Mouse (Mus musculus) lung, embryonic 15.5 days (tissue): ENCODE results near the gene Obscn. TPM values are rescaled to one million over a fixed set of nuclear protein-coding genes. Genes with fewer than 3 reads are reported as not detected.

Source experiments
- ATAC-seq: fragments of 200-750 bp; cut with Nextera tagmentation; 2 replicates; pipeline ENCODE4 v1.8.0; 2017; ENCODE audit warnings: moderate number of reproducible peaks, borderline replicate concordance; ENCODE audit not compliant: low FRiP score, low TSS enrichment; ENCODE audit errors: extremely low read depth
- H3K27ac ChIP-seq: fragments of 300-500 bp; sonication (generic); 2 replicates; pipeline ENCODE4 v1.5.1; 2015; ENCODE audit warnings: moderate library complexity, mild to moderate bottlenecking, inconsistent platforms
- H3K27me3 ChIP-seq: fragments of 300-500 bp; sonication (generic); 2 replicates; pipeline ENCODE4 v1.6.1; 2015; ENCODE audit warnings: inconsistent platforms
- H3K36me3 ChIP-seq: fragments of 300-500 bp; sonication (generic); 2 replicates; pipeline ENCODE4 v1.6.1; 2015; ENCODE audit warnings: inconsistent platforms
- H3K4me1 ChIP-seq: fragments of 300-500 bp; sonication (generic); 2 replicates; pipeline ENCODE4 v1.6.1; 2015; ENCODE audit warnings: inconsistent platforms
- H3K4me2 ChIP-seq: fragments of 300-500 bp; sonication (generic); 2 replicates; pipeline ENCODE4 v1.6.1; 2015; ENCODE audit warnings: inconsistent platforms, mild to moderate bottlenecking, moderate library complexity
- H3K4me3 ChIP-seq: fragments of 300-500 bp; sonication (generic); 2 replicates; pipeline ENCODE4 v1.5.1; 2015; ENCODE audit warnings: mild to moderate bottlenecking, inconsistent platforms
- H3K9ac ChIP-seq: fragments of 300-500 bp; sonication (generic); 2 replicates; pipeline ENCODE4 v1.6.1; 2015; ENCODE audit warnings: inconsistent platforms
- H3K9me3 ChIP-seq: fragments of 300-500 bp; sonication (generic); 2 replicates; pipeline ENCODE4 v1.6.1; 2016; ENCODE audit warnings: inconsistent platforms
- WGBS: fragments of 180-500 bp; shearing (Covaris S2); methylation state at CpG from one replicate; pipeline ENCODE4 v1.1.7; 2015; 5-methylcytosine and 5-hydroxymethylcytosine counted together
- polyA plus RNA-seq: library from polyadenylated mRNA; unstranded; fragments of >200 nt; fragmentation: Nextera tagmentation; extraction: Ambion mirVana; gene quantifications from 2 replicates; pipeline ENCODE4 v1.2.1, GENCODE M21; 2015

Obscn gene
- polyA plus RNA-seq, 1 experiment from 2014 or later: 3.0 TPM

DNA sequence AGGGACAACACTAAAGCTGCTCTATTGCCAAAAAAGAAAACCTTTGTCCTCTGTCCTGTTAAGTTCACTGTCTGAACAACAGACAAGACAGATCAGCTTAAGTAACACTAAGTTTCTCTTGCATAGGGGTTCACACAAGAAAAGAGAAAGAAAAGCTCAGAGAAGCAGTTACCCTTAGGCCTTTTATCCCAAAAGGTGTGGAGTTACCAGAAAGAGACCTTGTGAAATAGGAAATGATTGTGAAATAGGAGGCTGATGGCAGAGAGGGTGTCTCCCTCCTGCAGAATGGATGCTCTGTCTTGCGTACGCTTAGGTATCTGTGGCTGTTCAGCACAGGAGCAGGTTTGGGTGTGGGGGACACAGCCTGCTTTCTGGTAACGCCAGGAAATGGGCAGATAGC is 157.0 kb downstream of the Obscn start:
- no peaks in the 10 kb centered on the region for H3K9me3 ChIP-seq
- H3K4me2 ChIP-seq: peak overlapping the region; percentile 92
- WGBS: 76% methylated on average over 3 of the region's 3 CpGs
- no peaks in the 10 kb centered on the region for H3K27me3 ChIP-seq
- peak overlapping the region; percentile 96 for H3K4me3 ChIP-seq
- H3K9ac ChIP-seq: peak overlapping the region; percentile 93
- H3K27ac ChIP-seq: no peak overlapping the region
- H3K4me1 ChIP-seq: peaks cover 34% of the 10 kb centered on the region
- no peak for ATAC-seq
- H3K36me3 ChIP-seq: peaks cover 19% of the 10 kb centered on the region

DNA sequence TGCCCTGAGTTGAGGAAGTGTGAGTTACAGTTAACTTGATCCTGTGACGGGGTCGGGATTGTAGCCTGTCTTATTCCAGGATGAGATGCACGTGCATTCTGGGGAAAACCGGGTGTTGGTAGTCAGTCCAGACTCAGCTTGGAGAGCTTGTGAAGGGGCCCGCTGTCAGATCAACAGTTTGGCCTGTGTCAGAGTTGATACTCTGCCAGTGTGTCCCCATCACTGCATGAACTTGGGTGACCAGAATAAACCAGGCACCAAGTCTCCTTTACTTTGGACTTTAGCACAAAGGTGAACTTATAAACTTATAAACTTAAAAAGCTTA is 157.5 kb downstream of the Obscn start:
- Histone ChIP-seq H3K9me3 (no peaks in the 10 kb centered on the region), H3K9ac (peak overlapping the region; percentile 93), H3K27me3 (no peaks in the 10 kb centered on the region), H3K27ac (no peak overlapping the region; the same call in 1 of the 2 replicates), H3K4me2 (peak overlapping the region; percentile 92), H3K4me1 (peaks cover 34% of the 10 kb centered on the region), H3K36me3 (peaks cover 14% of the 10 kb centered on the region; the same call in 1 of the 2 replicates), H3K4me3 (peak overlapping the region; percentile 96)
- 2% methylated on average over 5 of the region's 5 CpGs for WGBS
- ATAC-seq: no peak

DNA sequence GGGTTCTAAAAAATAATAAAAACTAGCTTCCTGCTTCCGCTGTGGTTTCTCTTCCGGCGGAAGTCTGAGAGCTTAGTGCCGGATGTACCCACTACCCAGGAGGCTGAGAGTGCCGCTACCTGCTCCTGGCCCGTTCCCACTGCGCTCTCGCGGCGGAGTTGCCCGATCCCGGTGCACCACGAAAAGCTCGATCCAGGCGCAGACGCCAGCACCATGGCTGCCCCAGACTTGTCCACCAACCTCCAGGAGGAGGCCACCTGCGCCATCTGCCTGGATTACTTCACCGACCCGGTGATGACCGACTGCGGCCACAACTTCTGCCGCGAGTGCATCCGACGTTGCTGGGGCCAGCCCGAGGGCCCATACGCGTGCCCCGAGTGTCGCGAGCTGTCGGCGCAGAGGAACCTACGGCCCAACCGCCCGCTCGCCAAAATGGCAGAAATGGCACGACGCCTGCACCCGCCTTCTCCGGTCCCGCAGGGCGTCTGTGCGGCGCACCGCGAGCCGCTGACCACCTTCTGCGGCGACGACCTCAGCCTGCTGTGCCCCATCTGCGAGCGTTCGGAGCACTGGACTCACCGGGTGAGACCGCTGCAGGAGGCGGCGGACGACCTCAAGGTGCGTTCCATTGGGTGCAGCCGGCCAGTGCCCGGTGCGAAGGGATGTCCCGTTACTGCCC is 158.0 kb downstream of the Obscn start, which contains the start of gene Trim11:
Gene Trim11 (plus strand): TSS at position 67 of the 679 bp plus-strand sequence.
- ATAC-seq: peak; percentile 72; the same call in 1 of the 2 replicates
- peak within 1 kb of the TSS; percentile 96 for H3K4me3 ChIP-seq
- no peaks in the 10 kb centered on the region for H3K9me3 ChIP-seq
- peak within 1 kb of the TSS; percentile 93 for H3K9ac ChIP-seq
- H3K4me2 ChIP-seq: peak within 1 kb of the TSS; percentile 92
- WGBS: under 1% methylated on average over 64 of the region's 64 CpGs
- peaks cover 34% of the 10 kb centered on the region for H3K4me1 ChIP-seq
- H3K27me3 ChIP-seq: no peaks in the 10 kb centered on the region
- peaks cover 12% of the 10 kb centered on the region; the same call in 1 of the 2 replicates for H3K36me3 ChIP-seq
- H3K27ac ChIP-seq: peak within 1 kb of the TSS; percentile 52

DNA sequence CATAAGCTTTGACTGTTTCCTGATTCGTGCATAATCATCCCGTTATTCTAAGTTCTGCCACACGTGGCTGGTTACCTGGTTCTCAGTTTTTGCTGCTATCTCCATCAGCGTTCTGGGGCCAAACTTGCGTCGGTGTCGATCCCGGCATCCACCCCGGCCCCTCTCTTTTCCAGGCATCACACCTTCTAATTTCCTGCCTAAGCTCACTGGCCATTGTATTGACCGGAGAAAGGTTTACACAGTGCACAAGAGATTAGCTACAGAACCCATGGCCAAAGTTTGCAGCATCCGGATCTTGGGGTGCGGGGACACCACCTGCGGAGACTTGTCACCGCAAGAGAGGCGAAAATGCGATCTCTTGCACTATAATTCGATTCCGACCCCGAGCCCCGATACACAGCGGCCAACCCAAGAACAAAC is 158.6 kb downstream of the Obscn start:
- Histone ChIP-seq H3K9ac (peak overlapping the region; percentile 93), H3K36me3 (peaks cover 7% of the 10 kb centered on the region; the same call in 1 of the 2 replicates), H3K4me3 (peak overlapping the region; percentile 96), H3K27ac (peak overlapping the region; percentile 52), H3K27me3 (no peaks in the 10 kb centered on the region), H3K4me1 (peaks cover 34% of the 10 kb centered on the region), H3K9me3 (no peaks in the 10 kb centered on the region), H3K4me2 (peak overlapping the region; percentile 92)
- WGBS: under 1% methylated on average over 21 of the region's 21 CpGs
- no peak for ATAC-seq

DNA sequence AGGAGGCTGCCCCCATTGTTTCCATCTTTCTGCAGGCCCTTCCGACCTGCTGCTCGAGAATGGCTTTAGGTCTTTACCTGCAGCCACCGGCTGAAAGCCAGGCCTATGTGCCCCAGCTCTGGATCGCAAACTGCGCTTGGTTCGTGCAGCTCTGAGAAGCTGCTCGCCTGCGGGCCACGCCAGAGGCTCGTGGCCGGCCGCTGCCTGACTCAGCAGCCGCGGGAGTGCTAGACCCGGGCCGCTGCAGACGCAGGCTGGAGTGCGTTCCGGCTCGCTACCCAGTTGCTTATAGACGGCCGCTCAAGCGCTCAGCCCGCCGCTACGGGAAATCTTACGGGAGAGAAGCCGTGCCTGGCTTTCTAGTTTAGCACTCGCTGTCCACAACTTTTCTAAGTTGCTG is 159.1 kb downstream of the Obscn start:
- Histone ChIP-seq H3K9ac (peak overlapping the region; percentile 93), H3K4me1 (peaks cover 34% of the 10 kb centered on the region), H3K9me3 (no peaks in the 10 kb centered on the region), H3K27ac (peak overlapping the region; percentile 52), H3K27me3 (no peaks in the 10 kb centered on the region), H3K4me2 (peak overlapping the region; percentile 92), H3K36me3 (peaks cover 2% of the 10 kb centered on the region; the same call in 1 of the 2 replicates), H3K4me3 (peak overlapping the region; percentile 96)
- no peak for ATAC-seq
- WGBS: under 1% methylated on average over 29 of the region's 29 CpGs

DNA sequence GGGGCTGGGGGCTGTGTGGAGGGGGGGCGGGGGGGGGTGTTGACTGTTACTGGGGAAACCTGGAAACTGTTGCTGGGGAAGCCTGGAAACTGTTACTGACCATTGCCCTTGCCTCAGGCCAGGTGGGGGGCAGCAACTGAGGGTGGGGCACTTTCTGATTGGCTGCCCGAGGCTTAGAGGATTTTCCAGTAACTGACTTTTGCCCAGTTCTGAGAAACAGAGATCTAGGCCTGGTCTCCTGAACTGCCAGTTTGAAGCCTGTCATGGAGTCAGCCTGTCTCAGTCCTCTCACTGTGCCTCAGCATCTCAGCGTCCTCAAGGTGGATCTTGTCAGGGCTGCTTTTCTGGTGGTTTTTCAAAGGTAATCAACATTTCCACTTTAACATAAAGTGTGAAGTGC is 161.8 kb downstream of the Obscn start:
- H3K27ac ChIP-seq: no peak overlapping the region
- H3K4me1 ChIP-seq: peaks cover 26% of the 10 kb centered on the region
- no peak overlapping the region for H3K4me3 ChIP-seq
- H3K27me3 ChIP-seq: no peaks in the 10 kb centered on the region
- no peak for ATAC-seq
- H3K9ac ChIP-seq: no peak overlapping the region
- H3K9me3 ChIP-seq: no peaks in the 10 kb centered on the region
- WGBS: 87% methylated on average over 3 of the region's 3 CpGs
- no peaks in the 10 kb centered on the region; the same call in 1 of the 2 replicates for H3K36me3 ChIP-seq
- H3K4me2 ChIP-seq: no peak overlapping the region

GRCm38 (mm10) chr11:58971796-58972195 is 164.4 kb downstream of the Obscn start:
- H3K27me3 ChIP-seq: no peaks in the 10 kb centered on the region
- H3K4me3 ChIP-seq: no peak overlapping the region
- H3K36me3 ChIP-seq: no peaks in the 10 kb centered on the region; the same call in 1 of the 2 replicates
- ATAC-seq: no peak
- 98% methylated on average over 3 of the region's 3 CpGs for WGBS
- no peak overlapping the region for H3K27ac ChIP-seq
- peaks cover 20% of the 10 kb centered on the region for H3K4me1 ChIP-seq
- no peaks in the 10 kb centered on the region for H3K9me3 ChIP-seq
- no peak overlapping the region for H3K9ac ChIP-seq
- H3K4me2 ChIP-seq: no peak overlapping the region

GRCm38 (mm10) chr11:58970831-58971530 is 165.2 kb downstream of the Obscn start:
- H3K4me3 ChIP-seq: no peak overlapping the region
- no peaks in the 10 kb centered on the region for H3K27me3 ChIP-seq
- H3K4me2 ChIP-seq: no peak overlapping the region
- WGBS: 83% methylated on average over 21 of the region's 21 CpGs
- no peak overlapping the region for H3K27ac ChIP-seq
- H3K36me3 ChIP-seq: no peaks in the 10 kb centered on the region; the same call in 1 of the 2 replicates
- H3K9me3 ChIP-seq: no peaks in the 10 kb centered on the region
- no peak overlapping the region for H3K9ac ChIP-seq
- peaks cover 18% of the 10 kb centered on the region for H3K4me1 ChIP-seq
- ATAC-seq: no peak; the same call in 1 of the 2 replicates

GRCm38 (mm10) chr11:58969659-58970058 is 166.5 kb downstream of the Obscn start:
- H3K27ac ChIP-seq: peak overlapping the region; percentile 53
- H3K4me1 ChIP-seq: peaks cover 16% of the 10 kb centered on the region
- no peaks in the 10 kb centered on the region; the same call in 1 of the 2 replicates for H3K36me3 ChIP-seq
- H3K4me3 ChIP-seq: no peak overlapping the region
- no peak overlapping the region for H3K4me2 ChIP-seq
- no peak overlapping the region for H3K9ac ChIP-seq
- H3K9me3 ChIP-seq: no peaks in the 10 kb centered on the region
- peak; percentile 20; the same call in 1 of the 2 replicates for ATAC-seq
- H3K27me3 ChIP-seq: no peaks in the 10 kb centered on the region
- 53% methylated on average over 6 of the region's 6 CpGs for WGBS

DNA sequence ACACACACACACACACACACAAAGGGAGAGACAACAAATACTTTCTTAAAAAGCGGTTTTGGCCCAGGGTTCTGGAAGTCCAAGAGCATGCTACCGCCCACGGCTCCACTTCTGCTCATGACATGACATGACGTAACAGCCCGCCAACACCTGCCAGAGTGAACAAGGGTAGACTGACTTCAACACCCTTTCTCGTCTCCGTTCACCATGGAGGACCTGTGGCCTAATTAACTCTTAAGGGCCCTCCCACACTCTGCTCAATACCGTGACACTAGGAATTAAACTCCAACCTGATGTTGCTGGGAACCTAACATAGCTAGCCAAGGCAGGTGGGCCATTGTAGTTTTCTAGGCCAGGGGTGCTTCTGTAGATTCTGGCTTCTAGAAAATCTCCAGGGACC is 167.2 kb downstream of the Obscn start:
- Histone ChIP-seq H3K27ac (peak overlapping the region; percentile 32; the same call in 1 of the 2 replicates), H3K4me2 (no peak overlapping the region), H3K27me3 (0 out of 2 replicates have a peak, but pooled peaks cover 4% of the 10 kb centered on the region)

GRCm38 (mm10) chr11:58968551-58968950 is 167.7 kb downstream of the Obscn start:
- H3K27ac ChIP-seq: no peak overlapping the region
- H3K9ac ChIP-seq: no peak overlapping the region
- no peaks in the 10 kb centered on the region for H3K9me3 ChIP-seq
- H3K36me3 ChIP-seq: no peaks in the 10 kb centered on the region; the same call in 1 of the 2 replicates
- H3K27me3 ChIP-seq: peaks cover 9% of the 10 kb centered on the region; the same call in 1 of the 2 replicates
- WGBS: 73% methylated on average over 7 of the region's 7 CpGs
- peaks cover 16% of the 10 kb centered on the region for H3K4me1 ChIP-seq
- no peak overlapping the region for H3K4me2 ChIP-seq
- H3K4me3 ChIP-seq: no peak overlapping the region
- no peak for ATAC-seq

More for the DNA sequence above, 167.2 kb downstream of the Obscn start:
- Histone ChIP-seq H3K9me3 (no peaks in the 10 kb centered on the region), H3K4me1 (peaks cover 16% of the 10 kb centered on the region), H3K36me3 (no peaks in the 10 kb centered on the region; the same call in 1 of the 2 replicates), H3K9ac (no peak overlapping the region), H3K4me3 (no peak overlapping the region)
- no peak for ATAC-seq
- WGBS: 59% methylated on average over 8 of the region's 8 CpGs

DNA sequence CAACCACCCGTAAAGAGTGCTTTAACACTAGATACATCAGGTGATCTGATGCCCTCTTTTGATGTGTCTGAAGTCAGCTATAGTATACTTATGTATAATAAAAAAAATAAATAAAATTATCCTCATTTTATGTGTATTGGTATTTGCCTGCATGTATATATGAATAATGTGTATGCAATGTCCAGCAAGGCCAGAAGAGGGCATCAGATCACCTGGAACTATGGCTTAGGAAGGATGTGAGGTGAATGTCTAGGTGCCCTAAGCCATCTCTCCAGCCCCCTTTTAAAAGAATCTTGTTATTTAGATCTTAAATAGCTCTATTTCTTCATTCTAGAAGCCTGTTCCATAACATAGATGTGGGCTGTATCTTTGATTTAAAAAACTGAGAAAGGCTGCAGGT is 168.9 kb downstream of the Obscn start:
- Histone ChIP-seq H3K27me3 (peaks cover 20% of the 10 kb centered on the region; the same call in 1 of the 2 replicates), H3K4me1 (peaks cover 16% of the 10 kb centered on the region), H3K27ac (no peak overlapping the region), H3K9me3 (no peaks in the 10 kb centered on the region), H3K4me3 (no peak overlapping the region), H3K9ac (no peak overlapping the region), H3K4me2 (no peak overlapping the region), H3K36me3 (no peaks in the 10 kb centered on the region; the same call in 1 of the 2 replicates)
- 95% methylated on average over 1 of the region's 1 CpGs for WGBS
- ATAC-seq: no peak
